Mouse (Mus musculus) heart, embryonic 13.5 days (tissue): Measurements from ENCODE around the gene Stk39. TPM values are rescaled to one million over a fixed set of nuclear protein-coding genes. Genes with fewer than 3 reads are reported as not detected.

Experiments
- ATAC-seq: fragments of 200-750 bp; cut with Nextera tagmentation; 2 replicates; pipeline ENCODE4 v1.8.0; 2017; ENCODE audit warnings: moderate TSS enrichment; ENCODE audit not compliant: insufficient number of reproducible peaks, low FRiP score, low TSS enrichment; ENCODE audit errors: extremely low read depth
- H3K27ac ChIP-seq: fragments of 300-500 bp; sonication (generic); replicated peaks from 2 replicates; pipeline ENCODE4 v1.5.1; 2015; ENCODE audit warnings: moderate library complexity, mild to moderate bottlenecking, inconsistent platforms
- H3K27me3 ChIP-seq: fragments of 300-500 bp; sonication (generic); replicated peaks from 2 replicates; pipeline ENCODE4 v1.6.1; 2015; ENCODE audit warnings: mild to moderate bottlenecking, inconsistent platforms
- H3K36me3 ChIP-seq: fragments of 300-500 bp; sonication (generic); 2 replicates; pipeline ENCODE4 v1.6.1; 2015; ENCODE audit warnings: mild to moderate bottlenecking, inconsistent platforms
- H3K4me1 ChIP-seq: fragments of 300-500 bp; sonication (generic); 2 replicates; pipeline ENCODE4 v1.6.1; 2015; ENCODE audit warnings: inconsistent platforms
- H3K4me2 ChIP-seq: fragments of 300-500 bp; sonication (generic); 2 replicates; pipeline ENCODE4 v1.6.1; 2015; ENCODE audit warnings: inconsistent platforms, mild to moderate bottlenecking, moderate library complexity
- H3K4me3 ChIP-seq: fragments of 300-500 bp; sonication (generic); 2 replicates; pipeline ENCODE4 v1.5.1; 2015; ENCODE audit warnings: moderate library complexity, mild to moderate bottlenecking, inconsistent platforms
- H3K9ac ChIP-seq: fragments of 300-500 bp; sonication (generic); 2 replicates; pipeline ENCODE4 v1.6.1; 2015; ENCODE audit warnings: inconsistent platforms, mild to moderate bottlenecking, moderate library complexity
- H3K9me3 ChIP-seq: fragments of 300-500 bp; sonication (generic); 2 replicates; pipeline ENCODE4 v1.6.1; 2016; ENCODE audit warnings: inconsistent platforms
- WGBS: fragments of 180-500 bp; shearing (Covaris S2); methylation state at CpG from one replicate; pipeline ENCODE4 v1.1.7; 2015; ENCODE audit warnings: mixed read lengths; 5-methylcytosine and 5-hydroxymethylcytosine counted together
- polyA plus RNA-seq: library from polyadenylated mRNA; unstranded; fragments of >200 nt; fragmentation: Nextera tagmentation; extraction: Ambion mirVana; gene quantifications from 2 replicates; pipeline ENCODE4 v1.2.1, GENCODE M21; 2015

Stk39 gene
- polyA plus RNA-seq, 1 experiment from 2014 or later: 49.6 TPM

DNA sequence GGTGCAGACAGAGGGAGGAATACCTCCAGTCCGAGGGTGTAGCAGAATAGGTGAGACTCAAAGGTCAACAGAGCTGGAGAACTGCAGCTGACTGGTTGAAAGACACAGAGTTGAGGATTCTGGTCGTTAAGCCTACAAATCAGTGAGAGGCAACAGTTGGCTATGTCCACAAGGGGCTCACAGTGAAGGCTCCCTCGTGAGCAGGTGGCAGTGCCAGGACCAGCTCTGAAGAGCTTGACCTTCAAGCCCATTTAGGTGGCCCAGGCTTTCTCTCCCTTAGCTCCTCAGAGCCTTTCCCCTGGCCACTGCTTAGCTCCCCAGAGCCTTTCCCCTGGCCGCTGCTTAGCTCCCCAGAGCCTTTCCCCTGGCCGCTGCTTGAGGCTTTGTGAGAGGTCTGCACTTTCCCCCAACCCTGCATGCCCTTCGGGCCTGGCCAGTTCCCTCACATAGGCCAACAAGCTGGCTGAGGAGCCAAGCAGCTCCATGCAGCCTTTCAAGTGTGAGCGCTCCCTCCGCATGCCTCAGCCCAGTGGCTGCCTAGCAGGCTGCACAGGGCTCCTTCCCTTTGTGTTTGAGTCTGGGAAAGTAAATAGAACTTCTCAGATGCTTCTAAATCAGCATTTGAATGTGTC, 125.3 kb downstream of the Stk39 start:
- Histone ChIP-seq H3K27ac (no peak overlapping the region), H3K4me2 (no peak overlapping the region), H3K9ac (0 out of 2 replicates have a peak overlapping the region, but pooled peaks have one; percentile 52), H3K27me3 (no peaks in the 10 kb centered on the region), H3K4me3 (no peak overlapping the region), H3K9me3 (no peaks in the 10 kb centered on the region), H3K36me3 (peaks cover 51% of the 10 kb centered on the region), H3K4me1 (no peaks in the 10 kb centered on the region; the same call in 1 of the 2 replicates)
- WGBS: 66% methylated on average over 8 of the region's 8 CpGs
- no peak for ATAC-seq

DNA sequence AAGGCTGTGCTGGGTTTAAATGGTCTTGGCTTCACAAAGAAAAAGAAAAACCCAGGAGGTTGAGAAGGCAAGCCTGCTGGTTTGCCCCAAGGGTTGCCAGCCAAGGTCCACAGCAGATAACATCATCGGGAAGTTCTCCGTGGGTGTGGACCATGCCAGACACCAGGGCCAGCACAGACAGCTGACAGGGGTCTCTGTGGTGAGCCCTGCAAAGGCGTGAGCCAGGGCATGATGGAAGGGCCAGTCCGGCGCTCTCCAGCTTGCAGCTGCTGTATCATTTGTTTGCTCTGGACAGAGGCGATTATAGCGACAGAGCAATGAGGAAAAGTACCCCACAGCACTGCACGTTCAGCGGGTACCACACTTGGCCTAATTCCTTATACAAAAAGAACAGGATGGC, 126.8 kb downstream of the Stk39 start:
- Histone ChIP-seq H3K9ac (no peak overlapping the region), H3K27me3 (no peaks in the 10 kb centered on the region), H3K4me2 (no peak overlapping the region), H3K27ac (no peak overlapping the region), H3K36me3 (peaks cover 51% of the 10 kb centered on the region), H3K4me3 (no peak overlapping the region), H3K4me1 (no peaks in the 10 kb centered on the region; the same call in 1 of the 2 replicates), H3K9me3 (no peaks in the 10 kb centered on the region)
- ATAC-seq: no peak
- WGBS: 81% methylated on average over 9 of the region's 9 CpGs

DNA sequence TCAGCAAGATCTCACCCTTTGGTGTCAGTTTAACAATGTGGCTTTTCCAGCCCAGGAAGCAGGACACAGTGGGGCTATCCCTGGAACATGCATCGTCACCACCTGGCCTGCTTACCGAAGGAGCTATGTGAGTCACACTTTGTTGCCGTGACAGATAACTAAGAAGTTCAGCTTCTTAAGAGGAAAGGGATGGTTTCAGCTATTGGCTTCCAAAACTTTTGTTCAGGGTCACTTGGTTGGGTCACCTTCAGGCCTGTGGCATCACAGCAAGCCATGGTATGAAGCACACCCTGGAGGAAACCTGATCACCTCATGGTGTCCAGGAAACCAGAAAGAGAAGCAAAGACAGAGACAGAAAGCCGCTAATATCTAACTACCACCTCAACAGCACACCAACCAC, 128.3 kb downstream of the Stk39 start:
- H3K27me3 ChIP-seq: no peaks in the 10 kb centered on the region
- no peak overlapping the region for H3K4me3 ChIP-seq
- peaks cover 63% of the 10 kb centered on the region for H3K36me3 ChIP-seq
- no peaks in the 10 kb centered on the region for H3K9me3 ChIP-seq
- WGBS: 82% methylated on average over 4 of the region's 4 CpGs
- H3K27ac ChIP-seq: no peak overlapping the region
- H3K4me2 ChIP-seq: no peak overlapping the region
- ATAC-seq: no peak
- no peak overlapping the region for H3K9ac ChIP-seq
- no peaks in the 10 kb centered on the region; the same call in 1 of the 2 replicates for H3K4me1 ChIP-seq

DNA sequence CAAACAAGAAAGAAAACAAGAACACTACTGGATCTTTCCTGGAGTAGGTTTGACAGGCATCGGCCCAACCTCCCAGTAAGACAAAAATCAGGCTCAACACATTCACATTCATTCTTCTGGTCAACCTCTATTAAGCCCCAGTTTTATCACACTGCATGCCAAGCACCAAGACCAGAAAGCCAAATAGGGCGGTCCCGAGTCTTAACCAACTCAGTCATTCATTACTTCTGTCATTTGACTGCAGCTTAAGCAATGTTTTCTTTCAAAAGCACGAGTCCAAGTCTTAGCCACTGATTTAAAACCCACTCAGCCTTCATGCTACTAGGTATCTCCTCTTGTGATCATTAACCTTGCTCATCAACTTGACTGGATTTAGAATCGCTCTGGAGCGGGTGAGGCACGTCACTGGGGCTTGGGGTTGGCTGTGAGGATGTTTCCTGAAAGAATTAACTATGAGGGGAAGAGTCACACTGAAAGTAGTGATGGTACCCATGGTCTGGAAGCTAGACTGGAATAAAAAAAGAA, 129.9 kb downstream of the Stk39 start:
- Histone ChIP-seq H3K9ac (no peak overlapping the region), H3K4me2 (no peak overlapping the region), H3K27me3 (no peaks in the 10 kb centered on the region), H3K4me3 (no peak overlapping the region), H3K27ac (no peak overlapping the region), H3K4me1 (no peaks in the 10 kb centered on the region; the same call in 1 of the 2 replicates), H3K36me3 (peaks cover 64% of the 10 kb centered on the region), H3K9me3 (no peaks in the 10 kb centered on the region)
- no peak for ATAC-seq
- WGBS: 87% methylated on average over 7 of the region's 7 CpGs

DNA sequence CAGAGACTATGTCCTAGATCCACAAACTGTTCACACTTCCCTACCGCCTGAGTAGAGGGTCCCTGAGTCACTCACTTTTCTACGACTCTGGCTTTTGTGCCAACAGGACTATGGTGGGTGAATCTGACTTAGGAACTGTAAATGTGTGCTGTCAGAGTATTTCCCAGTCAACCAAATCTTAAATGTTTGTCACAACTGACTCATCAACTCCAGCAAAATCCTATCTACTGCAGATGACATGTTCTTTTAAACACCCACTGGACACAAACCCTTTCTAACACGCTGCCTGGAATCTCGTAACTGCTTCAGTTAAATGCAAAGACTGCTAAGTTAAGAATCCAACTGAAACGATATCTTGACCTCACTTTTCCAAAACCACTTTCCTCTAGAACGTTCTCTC, 135.2 kb downstream of the Stk39 start:
- no peak overlapping the region for H3K4me2 ChIP-seq
- no peak overlapping the region for H3K4me3 ChIP-seq
- no peak overlapping the region for H3K27ac ChIP-seq
- 80% methylated on average over 6 of the region's 6 CpGs for WGBS
- no peaks in the 10 kb centered on the region for H3K9me3 ChIP-seq
- no peak for ATAC-seq
- no peak overlapping the region for H3K9ac ChIP-seq
- peaks cover 34% of the 10 kb centered on the region for H3K36me3 ChIP-seq
- peaks cover 17% of the 10 kb centered on the region for H3K4me1 ChIP-seq
- no peaks in the 10 kb centered on the region for H3K27me3 ChIP-seq

DNA sequence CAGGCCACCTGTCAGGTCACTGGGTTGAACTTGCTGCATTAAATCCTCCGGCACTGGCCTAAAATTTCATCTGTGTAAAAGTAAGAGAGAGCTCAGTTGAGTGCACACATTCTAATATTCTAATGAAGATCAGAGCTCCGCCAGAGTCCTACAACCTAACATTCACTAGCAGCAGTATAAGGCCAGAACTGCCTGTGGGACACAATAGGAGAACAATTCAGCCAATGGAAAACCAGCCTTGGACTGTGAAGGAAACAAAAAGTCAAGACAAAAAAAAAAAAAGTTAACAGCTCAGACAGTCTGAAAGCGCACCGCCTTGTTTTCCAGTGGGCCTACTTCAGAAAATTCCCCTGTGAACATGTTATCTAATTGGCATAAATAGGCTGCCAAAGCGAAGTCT, 137.1 kb downstream of the Stk39 start:
- no peak overlapping the region for H3K4me3 ChIP-seq
- WGBS: 61% methylated on average over 5 of the region's 5 CpGs
- peaks cover 20% of the 10 kb centered on the region for H3K4me1 ChIP-seq
- H3K27me3 ChIP-seq: no peaks in the 10 kb centered on the region
- no peak for ATAC-seq
- H3K9me3 ChIP-seq: no peaks in the 10 kb centered on the region
- H3K9ac ChIP-seq: no peak overlapping the region
- H3K36me3 ChIP-seq: peaks cover 28% of the 10 kb centered on the region
- peak overlapping the region; percentile 17; the same call in 1 of the 2 replicates for H3K27ac ChIP-seq
- no peak overlapping the region for H3K4me2 ChIP-seq

DNA sequence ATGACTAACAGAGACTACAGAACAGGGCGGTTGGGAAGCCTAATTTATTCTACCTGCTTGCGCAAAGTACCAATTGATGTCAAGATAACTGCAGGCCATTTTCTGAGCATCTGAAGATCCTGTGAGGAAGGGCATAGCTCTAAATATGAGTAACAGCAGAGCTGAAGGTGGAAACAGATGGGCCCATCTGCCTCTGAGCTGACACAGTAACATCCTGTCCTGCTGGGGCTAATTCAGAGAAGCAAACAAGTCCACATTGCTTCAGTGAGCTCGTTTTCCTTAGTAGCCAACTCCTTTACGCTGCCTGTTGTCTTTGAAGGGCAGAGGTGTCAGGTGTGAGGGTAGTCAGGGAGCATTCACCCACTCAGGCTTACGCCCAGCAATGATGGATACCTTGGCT, 146.8 kb downstream of the Stk39 start:
- ATAC-seq: no peak
- 78% methylated on average over 5 of the region's 5 CpGs for WGBS
- peaks cover 24% of the 10 kb centered on the region for H3K4me1 ChIP-seq
- no peak overlapping the region for H3K27ac ChIP-seq
- H3K4me2 ChIP-seq: no peak overlapping the region
- no peak overlapping the region for H3K4me3 ChIP-seq
- no peak overlapping the region for H3K9ac ChIP-seq
- H3K27me3 ChIP-seq: no peaks in the 10 kb centered on the region
- H3K9me3 ChIP-seq: no peaks in the 10 kb centered on the region
- peaks cover 14% of the 10 kb centered on the region; the same call in 1 of the 2 replicates for H3K36me3 ChIP-seq

DNA sequence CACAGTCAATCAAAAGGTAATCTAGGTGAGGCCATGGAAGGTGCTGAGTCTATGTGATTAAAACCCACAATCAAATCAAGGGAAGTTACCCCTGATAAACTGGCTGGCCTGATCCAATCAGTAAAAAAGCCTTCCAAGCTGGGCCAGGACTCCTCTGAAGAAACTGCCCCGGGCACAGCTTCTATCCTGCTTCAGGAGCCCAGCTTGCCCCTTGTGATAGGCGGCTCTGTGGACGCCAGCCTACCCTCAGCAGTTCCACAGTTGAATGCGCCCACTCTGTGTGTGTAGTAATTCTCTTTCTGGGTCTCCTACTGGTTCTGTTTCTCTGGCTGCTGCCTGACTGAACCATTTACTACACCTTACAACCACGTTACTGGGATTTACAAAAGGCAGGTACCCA, 150.8 kb downstream of the Stk39 start:
- no peaks in the 10 kb centered on the region for H3K9me3 ChIP-seq
- WGBS: 80% methylated on average over 5 of the region's 5 CpGs
- H3K9ac ChIP-seq: peak overlapping the region; percentile 14; the same call in 1 of the 2 replicates
- no peak overlapping the region; the same call in 1 of the 2 replicates for H3K4me2 ChIP-seq
- H3K4me3 ChIP-seq: no peak overlapping the region
- H3K36me3 ChIP-seq: peaks cover 9% of the 10 kb centered on the region; the same call in 1 of the 2 replicates
- H3K4me1 ChIP-seq: peaks cover 58% of the 10 kb centered on the region
- peak overlapping the region; percentile 42 for H3K27ac ChIP-seq
- H3K27me3 ChIP-seq: no peaks in the 10 kb centered on the region
- no peak for ATAC-seq

DNA sequence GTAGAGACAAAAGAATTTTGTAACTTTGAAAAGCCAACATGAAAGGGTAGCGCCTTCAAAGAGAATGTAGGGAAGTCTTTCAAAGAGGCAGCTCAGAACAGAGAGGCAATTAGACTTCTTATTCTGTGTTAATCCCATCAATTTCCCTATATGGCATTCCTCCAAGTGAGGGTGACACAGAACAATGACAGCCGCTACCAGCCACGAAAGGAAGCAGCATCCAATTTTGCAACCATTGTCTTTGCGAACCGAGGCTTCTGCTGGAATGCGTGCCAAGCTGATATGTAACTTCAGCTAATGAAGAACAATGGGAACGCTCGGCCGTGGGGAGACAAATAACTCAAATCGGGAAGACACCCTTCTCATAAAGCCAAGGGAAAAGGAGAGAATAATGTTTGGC, 151.4 kb downstream of the Stk39 start:
- WGBS: 35% methylated on average over 10 of the region's 10 CpGs
- Histone ChIP-seq H3K4me2 (no peak overlapping the region; the same call in 1 of the 2 replicates), H3K4me3 (no peak overlapping the region), H3K27ac (peak overlapping the region; percentile 42), H3K9ac (peak overlapping the region; percentile 14; the same call in 1 of the 2 replicates), H3K4me1 (peaks cover 58% of the 10 kb centered on the region), H3K36me3 (peaks cover 9% of the 10 kb centered on the region; the same call in 1 of the 2 replicates), H3K9me3 (no peaks in the 10 kb centered on the region), H3K27me3 (no peaks in the 10 kb centered on the region)
- no peak for ATAC-seq

DNA sequence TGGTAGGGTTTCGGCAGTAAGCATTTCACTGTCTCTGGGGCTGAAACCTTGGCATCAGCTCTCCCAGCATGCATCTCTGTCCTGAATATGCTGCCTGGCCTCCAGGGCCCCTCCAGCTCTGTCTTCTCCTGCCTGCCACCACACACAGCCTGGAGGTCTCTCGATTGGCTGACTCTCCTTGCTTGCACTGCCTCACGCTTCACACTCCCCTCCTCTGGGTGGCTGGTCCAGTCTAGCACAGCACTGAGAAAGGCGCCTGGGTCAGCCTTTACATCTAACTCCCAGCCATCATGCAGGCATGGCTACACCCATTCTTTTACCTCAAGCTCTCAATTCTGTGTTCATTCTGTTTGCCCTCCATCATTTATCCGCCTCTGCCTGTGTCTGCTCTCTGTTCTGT, 153.6 kb downstream of the Stk39 start:
- WGBS: 73% methylated on average over 5 of the region's 5 CpGs
- Histone ChIP-seq H3K4me2 (no peak overlapping the region), H3K9ac (no peak overlapping the region), H3K9me3 (no peaks in the 10 kb centered on the region), H3K27ac (no peak overlapping the region), H3K36me3 (peaks cover 15% of the 10 kb centered on the region), H3K4me3 (no peak overlapping the region), H3K27me3 (no peaks in the 10 kb centered on the region), H3K4me1 (peaks cover 62% of the 10 kb centered on the region)
- ATAC-seq: no peak

DNA sequence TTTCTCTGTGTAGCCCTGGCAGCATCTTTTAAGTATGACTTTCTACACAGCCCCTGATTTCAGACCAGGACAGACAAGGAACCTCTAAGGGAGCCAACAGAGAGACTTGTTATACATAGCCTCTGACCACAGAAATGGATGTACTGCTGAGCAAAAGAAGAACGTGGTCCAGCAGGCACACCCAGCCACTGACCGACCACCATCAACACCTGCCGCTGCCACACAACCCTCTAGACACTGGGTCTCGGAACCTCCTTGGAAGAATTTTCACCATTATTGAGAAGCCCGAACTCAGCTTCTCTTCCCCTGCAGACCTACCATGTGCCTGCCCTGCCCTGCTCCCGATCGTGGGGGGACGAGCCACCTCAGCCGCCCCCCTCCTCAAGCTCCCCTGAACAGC, 154.2 kb downstream of the Stk39 start:
- no peaks in the 10 kb centered on the region for H3K27me3 ChIP-seq
- no peak overlapping the region for H3K4me3 ChIP-seq
- no peak overlapping the region for H3K27ac ChIP-seq
- H3K9ac ChIP-seq: no peak overlapping the region
- H3K36me3 ChIP-seq: peaks cover 21% of the 10 kb centered on the region
- WGBS: 87% methylated on average over 9 of the region's 9 CpGs
- peaks cover 58% of the 10 kb centered on the region for H3K4me1 ChIP-seq
- H3K4me2 ChIP-seq: no peak overlapping the region
- no peaks in the 10 kb centered on the region for H3K9me3 ChIP-seq
- no peak for ATAC-seq

DNA sequence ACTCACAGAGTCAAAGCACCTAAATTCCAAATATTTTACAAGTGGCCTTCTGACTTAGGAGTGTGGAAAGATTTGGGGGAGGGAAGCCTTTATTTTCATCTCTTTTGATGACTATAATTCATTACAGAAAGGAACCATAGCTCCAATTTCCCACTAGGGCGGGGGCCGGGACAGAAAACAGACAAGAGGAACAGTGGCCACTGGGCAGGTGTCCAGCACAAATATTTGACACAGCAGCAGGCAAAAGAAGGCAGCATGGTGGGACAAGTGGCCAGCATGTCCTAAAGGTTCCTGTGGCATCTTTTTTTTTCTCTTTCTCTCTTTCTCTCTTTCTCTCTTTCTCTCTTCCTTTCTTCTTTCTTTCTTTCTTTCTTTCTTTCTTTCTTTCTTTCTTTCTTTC, 154.6 kb downstream of the Stk39 start:
- peaks cover 23% of the 10 kb centered on the region for H3K36me3 ChIP-seq
- no peak overlapping the region for H3K4me2 ChIP-seq
- H3K27ac ChIP-seq: no peak overlapping the region
- no peaks in the 10 kb centered on the region for H3K27me3 ChIP-seq
- no peak for ATAC-seq
- no peaks in the 10 kb centered on the region for H3K9me3 ChIP-seq
- no peak overlapping the region for H3K4me3 ChIP-seq
- H3K4me1 ChIP-seq: peaks cover 58% of the 10 kb centered on the region
- WGBS: 48% methylated on average over 2 of the region's 2 CpGs
- H3K9ac ChIP-seq: no peak overlapping the region
